In genomic region chr5:141902544-141903250, GRCm38 (mm10) we compare ENCODE assay signal across 12 mouse cellular contexts.
DNase-seq lines count a peak whose midpoint lies in the region; ATAC-seq lines count a peak whose summit lies in the region.
"Had no signal": no experiment of that assay in that cellular context is flagged by ENCODE, and none has a peak within 500 bp of the region (broad histone marks: within the 10 kb centered on the region; RNA-seq: fewer than 3 reads in every experiment).

No protein-coding gene starts in this region.

- intact Hi-C loops in left cerebral cortex, postnatal 25 days (cut with DNase I), result no loop called here

- no peaks in the 10 kb centered on the region for H3K27me3 ChIP-seq in heart, embryonic 11.5 days (ENCODE audit: control insufficient read depth, insufficient read depth, low read length)
- H3K27me3 ChIP-seq: forebrain, embryonic 13.5 days; heart, embryonic 13.5 days; limb, embryonic 15.5 days had no signal

- H3K27ac ChIP-seq in heart, embryonic 11.5 days (ENCODE audit: low read depth, low read length), result no peak overlapping the region
- H3K27ac ChIP-seq: forebrain, embryonic 13.5 days; heart, embryonic 13.5 days; limb, embryonic 15.5 days had no signal

- H3K9me3 ChIP-seq in heart, embryonic 11.5 days (replicated peaks; ENCODE audit: control insufficient read depth, low read length), result 0 out of 2 replicates have a peak, but pooled peaks cover 3% of the 10 kb centered on the region
- H3K9me3 ChIP-seq: limb, embryonic 15.5 days had no signal

- DNase-seq in heart, adult 18-20 months, result peak; percentile 38 to 42
- DNase-seq in adrenal gland, adult 18-20 months (ENCODE audit: low spot score in 2 of 2), result peak; percentile 45 to 56
- peak; percentile 17 to 31 for DNase-seq in heart, adult 9 months (ENCODE audit: low spot score in 2 of 2)
- DNase-seq in kidney, adult 9 months, result peak; percentile 55
- DNase-seq in layer of hippocampus, adult 8-10 months (ENCODE audit: low spot score in 2 of 2), result no peak
- no peak for DNase-seq in left cerebral cortex, postnatal 25 days (ENCODE audit: low spot score in 2 of 2)
- DNase-seq in right cerebral cortex, postnatal 14 days, result no peak
- DNase-seq: right cerebral cortex, adult 18-20 months had no signal

- WGBS in heart, embryonic 11.5 days (ENCODE audit: insufficient replicate concordance), result 49% methylated on average over 16 of the region's 16 CpGs

- no peak overlapping the region for H3K4me3 ChIP-seq in heart, embryonic 11.5 days (ENCODE audit: low read depth, low read length)
- H3K4me3 ChIP-seq: forebrain, embryonic 13.5 days; heart, embryonic 13.5 days; limb, embryonic 15.5 days had no signal

- H3K4me1 ChIP-seq in heart, embryonic 11.5 days (ENCODE audit: control insufficient read depth, insufficient read depth, low read length), result peaks cover 15% of the 10 kb centered on the region
- H3K4me1 ChIP-seq: forebrain, embryonic 13.5 days; limb, embryonic 15.5 days had no signal

- H3K4me2 ChIP-seq in heart, embryonic 11.5 days, result no peak overlapping the region
- H3K4me2 ChIP-seq: forebrain, embryonic 13.5 days; heart, embryonic 13.5 days; limb, embryonic 15.5 days had no signal

- ATAC-seq in heart, embryonic 11.5 days (replicated peaks; ENCODE audit: insufficient number of reproducible peaks, low FRiP score, low TSS enrichment), result no peak
- ATAC-seq: forebrain, embryonic 13.5 days had no signal

- no peaks in the 10 kb centered on the region for H3K36me3 ChIP-seq in heart, embryonic 11.5 days (ENCODE audit: control insufficient read depth, insufficient read depth, low read length)
- H3K36me3 ChIP-seq: heart, embryonic 13.5 days; limb, embryonic 15.5 days had no signal

- no peak overlapping the region for H3K9ac ChIP-seq in heart, embryonic 11.5 days (ENCODE audit: low read depth, low read length)
- H3K9ac ChIP-seq: forebrain, embryonic 13.5 days; heart, embryonic 13.5 days; limb, embryonic 15.5 days had no signal

Comparison
In these comparisons a context has a peak if more than half of its experiments do, and no peak if none do; other contexts are left out.
1. DNase-seq: peak in heart, adult 18-20 months (2 of 2), adrenal gland, adult 18-20 months (2 of 2), heart, adult 9 months (2 of 2) and kidney, adult 9 months (single experiment); none in layer of hippocampus, adult 8-10 months (0 of 2), left cerebral cortex, postnatal 25 days (0 of 2) and right cerebral cortex, postnatal 14 days (single experiment).